Mouse (Mus musculus): ENCODE results near the gene Zbtb24. TPM values are rescaled to one million over a fixed set of nuclear protein-coding genes. Genes with fewer than 3 reads are reported as not detected.

Gene Zbtb24
- 5.2 TPM for polyA plus RNA-seq (2015; fragmentation: Illumina TruSeq; extraction: RNeasy Lipid Tissue Mini Kit (QIAGEN cat#74804); ENCODE audit: insufficient read depth, low read depth, low replicate concordance)

DNA sequence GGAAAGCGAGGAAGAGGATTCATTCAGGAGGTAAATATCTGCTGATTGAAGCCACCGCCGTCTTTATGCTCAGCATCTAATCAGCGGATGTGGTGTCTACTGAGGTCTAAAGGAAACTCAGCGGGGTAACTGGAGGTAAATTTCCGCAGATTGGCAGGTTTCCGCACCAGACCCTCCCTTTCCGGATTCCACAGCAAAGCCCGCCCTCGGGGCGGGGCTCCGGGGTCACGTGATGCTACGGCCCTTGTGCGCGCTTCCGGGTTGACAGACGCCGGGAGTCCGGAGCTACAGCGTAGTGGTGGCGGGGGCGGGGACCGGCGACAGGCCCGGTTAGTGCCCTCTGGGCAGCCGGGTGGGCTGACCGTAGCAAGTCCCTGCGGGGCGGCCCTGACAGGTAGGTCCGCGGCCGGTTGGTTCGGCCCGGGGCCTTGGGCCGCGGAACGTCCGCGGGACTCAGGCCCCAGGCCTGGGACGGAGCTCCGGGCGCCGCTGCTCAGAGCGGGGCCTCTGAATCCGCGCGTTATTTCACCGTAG, at the start of gene Zbtb24:
TSS of gene Zbtb24 (plus strand) at position 247 of the 534 bp plus-strand sequence.

DNA sequence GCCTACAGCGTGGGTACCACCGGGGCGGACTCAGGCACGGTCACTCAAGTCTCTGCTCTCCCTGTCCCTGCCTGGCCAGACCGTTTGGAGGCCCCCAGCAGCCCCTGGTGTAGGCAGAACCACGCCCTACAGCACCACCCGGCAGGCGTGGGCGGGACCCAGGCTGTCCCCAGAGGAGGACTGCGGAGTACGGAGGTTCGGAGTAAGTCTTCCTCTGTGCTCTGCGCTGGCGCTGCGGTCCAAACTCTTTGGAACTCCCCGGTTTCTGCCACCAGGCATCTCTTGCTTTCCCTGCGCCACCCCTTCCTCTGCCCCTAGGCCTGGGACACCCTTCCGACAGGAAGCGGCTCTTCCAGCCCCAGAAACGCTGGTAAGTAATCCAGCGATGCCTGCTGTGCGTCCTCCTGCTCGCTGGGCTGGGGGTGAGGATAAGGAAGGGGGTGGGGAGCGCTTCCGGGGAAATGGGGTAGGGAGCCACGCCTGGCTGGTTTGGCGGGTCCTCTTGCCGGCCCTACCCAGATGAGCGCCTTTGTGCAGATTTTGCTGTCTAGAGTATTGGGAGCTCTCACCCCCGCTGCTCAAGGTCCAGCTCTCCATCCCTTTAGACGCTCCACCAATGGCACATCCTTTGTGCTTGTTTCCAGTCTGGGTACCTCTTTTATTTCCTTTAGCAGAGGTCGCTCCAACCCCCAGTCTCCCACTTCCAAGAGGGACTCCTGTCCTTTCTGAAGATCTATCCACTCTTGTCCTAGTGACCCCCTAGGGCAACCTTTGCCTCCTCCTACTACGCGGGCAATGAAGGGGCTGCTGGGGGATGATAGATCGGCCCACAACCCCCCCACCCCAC, 26.2 kb downstream of the Zbtb24 start, which contains the start of gene Mical1:
TSS of gene Mical1 (plus strand) at position 144 of the 847 bp plus-strand sequence.

DNA sequence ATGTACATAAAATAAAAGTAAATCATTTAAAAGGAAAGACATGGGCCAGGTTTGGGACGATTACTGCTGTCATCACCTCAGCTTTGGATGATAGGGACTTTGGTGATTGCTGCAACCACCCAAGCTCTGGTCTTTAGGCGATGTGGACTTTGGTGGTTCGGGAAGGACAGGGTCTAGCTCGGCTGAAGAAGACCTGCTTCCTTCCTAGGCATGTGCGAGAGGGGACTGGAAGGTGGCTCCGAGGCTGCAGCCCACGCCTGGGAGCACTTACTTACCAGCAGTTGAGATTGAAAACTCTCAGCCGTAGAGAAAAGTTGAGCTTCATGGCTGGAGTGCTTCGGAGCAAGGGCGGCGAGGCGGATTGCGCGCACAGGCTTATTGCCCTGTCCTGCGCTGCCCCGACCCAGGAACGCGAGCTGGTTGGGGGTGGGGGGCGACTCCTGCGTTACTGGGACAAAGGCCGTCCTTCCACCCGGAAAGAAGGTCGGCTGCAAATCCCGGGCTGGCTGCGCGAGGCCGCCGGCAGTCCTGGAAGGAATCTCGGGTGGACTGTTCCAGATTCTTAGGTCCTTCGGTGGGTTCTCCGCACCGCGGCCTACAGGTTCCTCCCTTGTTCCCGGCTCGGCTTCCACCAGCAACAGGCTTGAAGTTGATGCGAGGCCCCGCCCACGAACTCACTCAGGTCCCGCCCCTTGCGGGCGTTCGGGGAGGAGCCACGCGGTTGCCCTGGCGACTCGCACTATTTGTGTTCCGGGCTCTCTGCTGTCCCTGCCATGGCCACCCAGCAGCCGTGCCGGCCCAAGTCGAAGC, 39.7 kb downstream of the Zbtb24 start, which contains the start of the genes Smpd2 and Ppil6:
TSS of gene Smpd2 (minus strand) at position 662 of the 810 bp plus-strand sequence.
TSS of gene Ppil6 (plus strand) at position 732 of the 810 bp plus-strand sequence.

Other genes starting within 250 kb of the Zbtb24 start
- 3.9 TPM for gene Fig4, start 147.1 kb upstream of the Zbtb24 start, polyA plus RNA-seq (2015; fragmentation: Illumina TruSeq; extraction: RNeasy Lipid Tissue Mini Kit (QIAGEN cat#74804); ENCODE audit: insufficient read depth, low read depth, low replicate concordance)
- gene Ak9, start 146.4 kb upstream of the Zbtb24 start, polyA plus RNA-seq (2015; fragmentation: Illumina TruSeq; extraction: RNeasy Lipid Tissue Mini Kit (QIAGEN cat#74804); ENCODE audit: insufficient read depth, low read depth, low replicate concordance), result not detected
- 6.6 TPM for gene Mical1, start 25.9 kb downstream of the Zbtb24 start, polyA plus RNA-seq (2015; fragmentation: Illumina TruSeq; extraction: RNeasy Lipid Tissue Mini Kit (QIAGEN cat#74804); ENCODE audit: insufficient read depth, low read depth, low replicate concordance)
- gene Smpd2, start 40.0 kb downstream of the Zbtb24 start, polyA plus RNA-seq (2015; fragmentation: Illumina TruSeq; extraction: RNeasy Lipid Tissue Mini Kit (QIAGEN cat#74804); ENCODE audit: insufficient read depth, low read depth, low replicate concordance), result 27.3 TPM
- not detected for gene Ppil6, start 40.1 kb downstream of the Zbtb24 start, polyA plus RNA-seq (2015; fragmentation: Illumina TruSeq; extraction: RNeasy Lipid Tissue Mini Kit (QIAGEN cat#74804); ENCODE audit: insufficient read depth, low read depth, low replicate concordance)
- 58.4 TPM for gene Cd164, start 69.0 kb downstream of the Zbtb24 start, polyA plus RNA-seq (2015; fragmentation: Illumina TruSeq; extraction: RNeasy Lipid Tissue Mini Kit (QIAGEN cat#74804); ENCODE audit: insufficient read depth, low read depth, low replicate concordance)